Mouse (Mus musculus): ENCODE results near the gene Gga1.
"Not testable (repeated sequence)": the region's sequence is repeated elsewhere in the genome, so short reads cannot be mapped to it uniquely, and the experiment has no call there.

The Gga1 gene

GRCm38 (mm10) chr15:78877810-78878390, 910 bp downstream of the Gga1 start:
- DNase-seq: no peak

- DNase-seq: not testable (repeated sequence)
Measured at GRCm38 (mm10) chr15:78878792-78879516, 2.0 kb downstream of the Gga1 start.

GRCm38 (mm10) chr15:78880432-78880831, 3.4 kb downstream of the Gga1 start:
- DNase-seq: no peak

- no peak for DNase-seq
Measured at GRCm38 (mm10) chr15:78881828-78882227, 4.8 kb downstream of the Gga1 start.

GRCm38 (mm10) chr15:78889401-78889853, 12.4 kb downstream of the Gga1 start:
- DNase-seq: no peak

GRCm38 (mm10) chr15:78892440-78892839, 15.4 kb downstream of the Gga1 start:
- DNase-seq: no peak

GRCm38 (mm10) chr15:78894726-78895125, 17.7 kb downstream of the Gga1 start:
- DNase-seq: peak; percentile 57

GRCm38 (mm10) chr15:78895741-78896140, 18.8 kb downstream of the Gga1 start:
- DNase-seq: peak; percentile 27

GRCm38 (mm10) chr15:78896149-78896548, 19.2 kb downstream of the Gga1 start:
- DNase-seq: peak; percentile 55

GRCm38 (mm10) chr15:78897488-78897887, 20.5 kb downstream of the Gga1 start:
- no peak for DNase-seq

- peak; percentile 78 for DNase-seq
Measured at GRCm38 (mm10) chr15:78898507-78899001, 21.6 kb downstream of the Gga1 start.

- no peak for DNase-seq
Measured at GRCm38 (mm10) chr15:78899409-78899739, 22.4 kb downstream of the Gga1 start, which contains the start of gene Gm49510. Gene Gm49510 (plus strand): TSS chr15:78899667.

GRCm38 (mm10) chr15:78899740-78900584, 23.0 kb downstream of the Gga1 start, which contains the start of gene Sh3bp1:
Gene Sh3bp1 (plus strand): TSS chr15:78899768.
- DNase-seq: peak; percentile 89

GRCm38 (mm10) chr15:78900585-78901421, 23.8 kb downstream of the Gga1 start:
- DNase-seq: no peak

GRCm38 (mm10) chr15:78901422-78901789, 24.4 kb downstream of the Gga1 start:
- peak; percentile 38 for DNase-seq

- peak; percentile 86 for DNase-seq
Measured at GRCm38 (mm10) chr15:78903243-78903642, 26.3 kb downstream of the Gga1 start.

GRCm38 (mm10) chr15:78908399-78908798, 31.4 kb downstream of the Gga1 start:
- no peak for DNase-seq

- DNase-seq: no peak
Measured at GRCm38 (mm10) chr15:78908982-78909381, 32.0 kb downstream of the Gga1 start.

GRCm38 (mm10) chr15:78912040-78912439, 35.0 kb downstream of the Gga1 start:
- DNase-seq: peak; percentile 53

GRCm38 (mm10) chr15:78913632-78914090, 36.7 kb downstream of the Gga1 start, which contains the start of gene Pdxp:
Gene Pdxp (plus strand): TSS chr15:78913919.
- DNase-seq: peak; percentile 98

GRCm38 (mm10) chr15:78914091-78914822, 37.3 kb downstream of the Gga1 start:
- DNase-seq: peak; percentile 68

Measured in thymus, postnatal 14 days (tissue).